Mouse (Mus musculus): ENCODE measurements at regions not wholly inside any gene's neighbourhood (a gene's known extent, or its start where the extent isn't known, plus 50 kb on each side); places are given as distances from the start of the nearest gene placed in this dataset.

- no peaks in the 10 kb centered on the region for H3K36me3 ChIP-seq
- no peak for DNase-seq (ENCODE audit: low spot score)
- no peaks in the 10 kb centered on the region for H3K27me3 ChIP-seq (ENCODE audit: low read depth, poor library complexity, severe bottlenecking)
- no peak overlapping the region for H3K27ac ChIP-seq
- WGBS: 91% methylated on average over 3 of the region's 3 CpGs
- H3K9me3 ChIP-seq (replicated peaks): no peaks in the 10 kb centered on the region
- H3K4me3 ChIP-seq: no peak overlapping the region
- no peaks in the 10 kb centered on the region for H3K4me1 ChIP-seq
Observed at GRCm38 (mm10) chr4:56157521-56158065, 582.3 kb upstream of the Gm26657 start.

- DNase-seq (ENCODE audit: low spot score): no peak
- H3K27me3 ChIP-seq (ENCODE audit: low read depth, poor library complexity, severe bottlenecking): no peaks in the 10 kb centered on the region
- 95% methylated on average over 1 of the region's 1 CpGs for WGBS
- no peak overlapping the region for H3K4me3 ChIP-seq
- no peaks in the 10 kb centered on the region for H3K9me3 ChIP-seq (replicated peaks)
- no peaks in the 10 kb centered on the region for H3K36me3 ChIP-seq
- no peaks in the 10 kb centered on the region for H3K4me1 ChIP-seq
- H3K27ac ChIP-seq: no peak overlapping the region
Observed at GRCm38 (mm10) chr4:56150716-56151115, 589.2 kb upstream of the Gm26657 start.

- DNase-seq (ENCODE audit: low spot score): no peak
- no peaks in the 10 kb centered on the region for H3K4me1 ChIP-seq
- no peak overlapping the region for H3K4me3 ChIP-seq
- H3K9me3 ChIP-seq (replicated peaks): no peaks in the 10 kb centered on the region
- no peaks in the 10 kb centered on the region for H3K27me3 ChIP-seq (ENCODE audit: low read depth, poor library complexity, severe bottlenecking)
- H3K36me3 ChIP-seq: no peaks in the 10 kb centered on the region
- H3K27ac ChIP-seq: no peak overlapping the region
- WGBS: 95% methylated on average over 2 of the region's 2 CpGs
Observed at GRCm38 (mm10) chr4:56143827-56144226, 596.0 kb upstream of the Gm26657 start.

- Histone ChIP-seq H3K4me1 (no peaks in the 10 kb centered on the region), H3K9me3 (replicated peaks) (no peaks in the 10 kb centered on the region), H3K4me3 (no peak overlapping the region), H3K27me3 (ENCODE audit: low read depth, poor library complexity, severe bottlenecking) (no peaks in the 10 kb centered on the region), H3K27ac (no peak overlapping the region), H3K36me3 (no peaks in the 10 kb centered on the region)
- 89% methylated on average over 3 of the region's 3 CpGs for WGBS
- no peak for DNase-seq (ENCODE audit: low spot score)
Observed at GRCm38 (mm10) chr4:56136837-56137236, 603.0 kb upstream of the Gm26657 start.

GRCm38 (mm10) chr4:56134350-56134749 lies 602.1 kb upstream of the Klf4 start:
- H3K36me3 ChIP-seq: no peaks in the 10 kb centered on the region
- no peaks in the 10 kb centered on the region for H3K27me3 ChIP-seq (ENCODE audit: low read depth, poor library complexity, severe bottlenecking)
- no peak overlapping the region for H3K4me3 ChIP-seq
- no peak for DNase-seq (ENCODE audit: low spot score)
- no peaks in the 10 kb centered on the region for H3K4me1 ChIP-seq
- WGBS: 89% methylated on average over 5 of the region's 5 CpGs
- no peak overlapping the region for H3K27ac ChIP-seq
- H3K9me3 ChIP-seq (replicated peaks): no peaks in the 10 kb centered on the region

- Histone ChIP-seq H3K27me3 (ENCODE audit: low read depth, poor library complexity, severe bottlenecking) (no peaks in the 10 kb centered on the region), H3K36me3 (no peaks in the 10 kb centered on the region)
- WGBS: 88% methylated on average over 8 of the region's 8 CpGs
Observed at GRCm38 (mm10) chr4:56127730-56128482, 595.6 kb upstream of the Klf4 start.

GRCm38 (mm10) chr4:56124515-56124914 lies 592.2 kb upstream of the Klf4 start:
- Histone ChIP-seq H3K27ac (no peak overlapping the region), H3K9me3 (replicated peaks) (no peaks in the 10 kb centered on the region), H3K27me3 (ENCODE audit: low read depth, poor library complexity, severe bottlenecking) (no peaks in the 10 kb centered on the region), H3K36me3 (no peaks in the 10 kb centered on the region), H3K4me1 (no peaks in the 10 kb centered on the region), H3K4me3 (no peak overlapping the region)
- no peak for DNase-seq (ENCODE audit: low spot score)

More at GRCm38 (mm10) chr4:56127730-56128482, 595.6 kb upstream of the Klf4 start:
- H3K9me3 ChIP-seq (replicated peaks): no peaks in the 10 kb centered on the region
- no peaks in the 10 kb centered on the region for H3K4me1 ChIP-seq
- no peak overlapping the region for H3K27ac ChIP-seq
- DNase-seq (ENCODE audit: low spot score): no peak
- H3K4me3 ChIP-seq: no peak overlapping the region

- DNase-seq (ENCODE audit: low spot score): no peak
- no peaks in the 10 kb centered on the region for H3K4me1 ChIP-seq
- H3K4me3 ChIP-seq: no peak overlapping the region
- no peak overlapping the region for H3K27ac ChIP-seq
- no peaks in the 10 kb centered on the region for H3K9me3 ChIP-seq (replicated peaks)
- no peaks in the 10 kb centered on the region for H3K36me3 ChIP-seq
- no peaks in the 10 kb centered on the region for H3K27me3 ChIP-seq (ENCODE audit: low read depth, poor library complexity, severe bottlenecking)
- 94% methylated on average over 5 of the region's 5 CpGs for WGBS
Observed at GRCm38 (mm10) chr4:56122198-56122597, 589.9 kb upstream of the Klf4 start.

- Histone ChIP-seq H3K4me1 (no peaks in the 10 kb centered on the region), H3K27me3 (ENCODE audit: low read depth, poor library complexity, severe bottlenecking) (no peaks in the 10 kb centered on the region), H3K36me3 (no peaks in the 10 kb centered on the region), H3K4me3 (no peak overlapping the region), H3K27ac (no peak overlapping the region), H3K9me3 (replicated peaks) (no peaks in the 10 kb centered on the region)
- 88% methylated on average over 5 of the region's 5 CpGs for WGBS
- DNase-seq (ENCODE audit: low spot score): no peak
Observed at GRCm38 (mm10) chr4:56121664-56122063, 589.4 kb upstream of the Klf4 start.

- H3K4me1 ChIP-seq: no peaks in the 10 kb centered on the region
- 92% methylated on average over 11 of the region's 11 CpGs for WGBS
- no peak overlapping the region for H3K27ac ChIP-seq
- H3K9me3 ChIP-seq (replicated peaks): no peaks in the 10 kb centered on the region
- no peak for DNase-seq (ENCODE audit: low spot score)
- no peak overlapping the region for H3K4me3 ChIP-seq
- H3K36me3 ChIP-seq: no peaks in the 10 kb centered on the region
- no peaks in the 10 kb centered on the region for H3K27me3 ChIP-seq (ENCODE audit: low read depth, poor library complexity, severe bottlenecking)
Observed at GRCm38 (mm10) chr4:56120357-56120756, 588.1 kb upstream of the Klf4 start.

GRCm38 (mm10) chr4:56113701-56114196 lies 581.5 kb upstream of the Klf4 start:
- 42% methylated on average over 10 of the region's 10 CpGs for WGBS
- peak; percentile 33 for DNase-seq (ENCODE audit: low spot score)
- Histone ChIP-seq H3K4me1 (peaks cover 11% of the 10 kb centered on the region), H3K36me3 (no peaks in the 10 kb centered on the region), H3K4me3 (peak overlapping the region; percentile 22), H3K27ac (peak overlapping the region; percentile 56; the same call in 1 of the 2 replicates), H3K9me3 (replicated peaks) (no peaks in the 10 kb centered on the region), H3K27me3 (ENCODE audit: low read depth, poor library complexity, severe bottlenecking) (no peaks in the 10 kb centered on the region)

GRCm38 (mm10) chr4:56112931-56113700 lies 580.9 kb upstream of the Klf4 start:
- peaks cover 11% of the 10 kb centered on the region for H3K4me1 ChIP-seq
- no peak for DNase-seq (ENCODE audit: low spot score)
- no peaks in the 10 kb centered on the region for H3K9me3 ChIP-seq (replicated peaks)
- H3K27me3 ChIP-seq (ENCODE audit: low read depth, poor library complexity, severe bottlenecking): no peaks in the 10 kb centered on the region
- H3K4me3 ChIP-seq: peak overlapping the region; percentile 22; the same call in 1 of the 2 replicates
- WGBS: 60% methylated on average over 9 of the region's 9 CpGs
- no peaks in the 10 kb centered on the region for H3K36me3 ChIP-seq
- peak overlapping the region; percentile 56; the same call in 1 of the 2 replicates for H3K27ac ChIP-seq

- no peaks in the 10 kb centered on the region for H3K36me3 ChIP-seq
- H3K9me3 ChIP-seq (replicated peaks): no peaks in the 10 kb centered on the region
- H3K27me3 ChIP-seq (ENCODE audit: low read depth, poor library complexity, severe bottlenecking): no peaks in the 10 kb centered on the region
Observed at GRCm38 (mm10) chr4:56106962-56107361, 574.7 kb upstream of the Klf4 start.

More at GRCm38 (mm10) chr4:56106962-56107361, 574.7 kb upstream of the Klf4 start:
- 71% methylated on average over 4 of the region's 4 CpGs for WGBS
- no peak for DNase-seq (ENCODE audit: low spot score)
- no peak overlapping the region for H3K27ac ChIP-seq
- H3K4me1 ChIP-seq: no peaks in the 10 kb centered on the region
- H3K4me3 ChIP-seq: no peak overlapping the region
